Mouse (Mus musculus): Measurements from ENCODE around the gene Scn2b. TPM values are rescaled to one million over a fixed set of nuclear protein-coding genes. Genes with fewer than 3 reads are reported as not detected.

The Scn2b gene
- total RNA-seq, 4 experiments from 2014 or later, result 9.1 to 14.4 (median 13.9) TPM

DNA sequence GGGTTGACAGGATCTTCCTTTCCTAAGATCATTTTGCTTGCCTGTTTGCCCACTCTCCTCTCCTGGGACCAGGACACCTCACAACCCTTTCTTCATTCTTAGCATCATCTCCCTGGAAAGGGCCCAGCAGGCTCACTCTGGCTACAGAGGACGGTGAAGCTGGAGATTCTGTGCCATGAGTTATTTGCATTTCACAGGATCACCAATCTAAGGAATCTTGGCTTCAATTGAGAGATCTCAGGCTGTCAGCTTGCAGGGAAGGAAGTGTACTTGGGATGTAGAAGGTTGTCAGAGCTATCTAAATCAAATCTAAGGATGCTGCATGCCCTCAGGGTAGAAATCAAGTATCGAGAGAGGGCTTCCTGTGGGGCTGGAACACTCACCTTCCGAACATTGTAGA lies 55.9 kb downstream of the Scn2b start:
- no peak for DNase-seq

GRCm38 (mm10) chr9:45179282-45179681 lies 61.7 kb downstream of the Scn2b start:
- DNase-seq, result no peak

Other genes with a start within 250 kb of the Scn2b start
- 10 to 100 TPM; 32.5 to 58.2 (median 41.4) TPM for gene Kmt2a, start 236.5 kb upstream of the Scn2b start, total RNA-seq (2022)
- gene Atp5l, start 197.0 kb upstream of the Scn2b start, total RNA-seq (2022), result 100 to 1,000 TPM; 346 to 533 (median 405) TPM
- gene Ube4a, start 152.2 kb upstream of the Scn2b start, total RNA-seq (2022), result 100 to 1,000 TPM in 2 of 4 experiments, 10 to 100 TPM in 2; 85.1 to 103 (median 98.7) TPM
- gene Cd3g, start 137.4 kb upstream of the Scn2b start, total RNA-seq (2022), result 1 to 10 TPM in 1 of 4 experiments, under 1 TPM in 2, not detected in 1; 0.52 to 1.3 (median 0.59) TPM
- gene Cd3d, start 136.0 kb upstream of the Scn2b start, total RNA-seq (2022), result under 1 TPM in 1 of 4 experiments, not detected in 3; 0.38 TPM
- gene Cd3e, start 108.2 kb upstream of the Scn2b start, total RNA-seq (2022), result 1 to 10 TPM in 3 of 4 experiments, under 1 TPM in 1; 0.56 to 2.7 (median 1.7) TPM
- 1 to 10 TPM; 4.5 to 7.1 (median 6.2) TPM for gene Mpzl2, start 78.0 kb upstream of the Scn2b start, total RNA-seq (2022)
- 10 to 100 TPM in 2 of 4 experiments, 1 to 10 TPM in 2; 6.5 to 17.4 (median 10.1) TPM for gene Mpzl3, start 62.6 kb upstream of the Scn2b start, total RNA-seq (2022)
- 1 to 10 TPM; 2.2 to 3.9 (median 2.9) TPM for gene Jaml, start 38.6 kb upstream of the Scn2b start, total RNA-seq (2022)
- gene Scn4b, start 20.6 kb downstream of the Scn2b start, total RNA-seq (2022), result 1 to 10 TPM; 1.2 to 1.7 (median 1.5) TPM
- gene BC049352, start 64.2 kb downstream of the Scn2b start, total RNA-seq (2022), result under 1 TPM in 3 of 4 experiments, not detected in 1; 0.65 to 0.68 (median 0.67) TPM
- not detected for gene Tmprss4, start 86.3 kb downstream of the Scn2b start, total RNA-seq (2022)
- 1 to 10 TPM; 4.3 to 5.5 (median 5.3) TPM for gene Il10ra, start 151.4 kb downstream of the Scn2b start, total RNA-seq (2022)
- under 1 TPM; 0.18 to 0.87 (median 0.52) TPM for gene Tmprss13, start 201.3 kb downstream of the Scn2b start, total RNA-seq (2022)

Data from adrenal gland, adult 8-10 months (tissue).